Mouse (Mus musculus): ENCODE measurements around the gene Col9a2. TPM values are rescaled to one million over a fixed set of nuclear protein-coding genes. Genes with fewer than 3 reads are reported as not detected.

Col9a2 gene
- 5.8 and 7.2 TPM in 2 replicates for polyA plus RNA-seq (2012; rRNA removed)

- DNase-seq (ENCODE audit: extremely low spot score in 1 of 2, low spot score in 1 of 2) = no peak
Observed at GRCm38 (mm10) chr4:121039331-121040115, at the start of gene Col9a2. Col9a2 (plus strand) TSS chr4:121039385.

GRCm38 (mm10) chr4:120992284-120992683, 46.9 kb upstream of the Col9a2 start:
- DNase-seq (ENCODE audit: extremely low spot score in 1 of 2, low spot score in 1 of 2) = no peak

DNA sequence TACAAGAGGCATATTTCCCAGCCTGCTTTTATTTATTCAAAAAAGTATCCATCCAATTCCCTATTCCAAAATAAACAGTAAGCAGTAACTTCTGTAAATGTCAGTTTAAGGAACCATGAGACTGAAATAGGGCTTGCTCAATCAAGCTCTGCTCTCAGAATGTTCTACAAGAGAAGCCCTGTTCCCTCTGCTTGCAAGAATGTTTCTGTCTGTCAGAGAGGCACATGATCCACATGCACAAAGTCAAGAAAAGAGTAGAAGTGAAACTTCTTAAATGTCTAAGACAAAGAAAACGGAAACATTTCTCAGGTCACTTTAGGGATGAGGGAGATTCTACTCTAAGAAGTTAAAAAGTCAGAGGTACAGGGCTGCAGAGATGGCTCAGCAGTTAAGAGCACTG, 46.2 kb upstream of the Col9a2 start:
- DNase-seq (ENCODE audit: extremely low spot score in 1 of 2, low spot score in 1 of 2) = no peak

GRCm38 (mm10) chr4:120995911-120996310, 43.3 kb upstream of the Col9a2 start:
- DNase-seq (ENCODE audit: extremely low spot score in 1 of 2, low spot score in 1 of 2) = peak in 1 of 2 experiments; percentile 65

DNA sequence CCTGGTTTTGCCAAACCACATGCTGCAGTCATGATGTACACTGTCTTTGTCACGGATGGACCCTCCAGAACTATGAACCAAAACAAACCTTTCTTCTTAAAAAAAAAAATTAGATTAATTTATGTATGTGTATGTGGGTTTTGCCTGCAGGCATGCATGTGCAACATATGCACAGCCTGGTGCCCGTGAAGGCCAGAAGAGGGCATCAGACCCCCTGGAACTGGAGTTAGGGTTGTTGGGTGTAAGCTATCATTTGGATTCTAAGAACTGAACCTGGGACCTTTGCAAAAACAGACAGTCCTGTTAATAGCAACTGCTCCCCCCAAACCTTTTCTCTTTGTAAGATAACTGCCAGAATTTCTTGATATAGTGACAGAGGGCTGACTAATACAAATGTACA, 38.1 kb upstream of the Col9a2 start:
- no peak for DNase-seq (ENCODE audit: extremely low spot score in 1 of 2, low spot score in 1 of 2)

DNA sequence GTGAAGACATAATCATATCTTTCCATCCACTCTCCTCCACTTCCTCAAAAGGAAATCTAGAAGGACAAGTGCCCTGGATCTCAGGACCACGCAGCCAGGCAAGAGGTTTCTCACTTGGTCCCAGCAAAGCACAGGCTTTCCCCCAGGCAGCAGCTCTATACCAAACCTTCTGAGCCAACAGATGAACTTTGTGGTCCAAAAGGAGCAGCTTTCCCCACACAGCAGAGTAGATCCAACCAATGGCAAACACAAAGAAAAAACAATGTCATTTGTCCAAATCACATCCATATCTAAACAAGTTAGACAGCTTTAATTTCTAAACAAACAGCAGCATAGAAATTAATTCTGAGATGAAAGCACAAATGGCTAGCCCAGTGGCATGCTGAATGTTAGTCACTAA, 37.5 kb upstream of the Col9a2 start:
- no peak for DNase-seq (ENCODE audit: extremely low spot score in 1 of 2, low spot score in 1 of 2)

DNA sequence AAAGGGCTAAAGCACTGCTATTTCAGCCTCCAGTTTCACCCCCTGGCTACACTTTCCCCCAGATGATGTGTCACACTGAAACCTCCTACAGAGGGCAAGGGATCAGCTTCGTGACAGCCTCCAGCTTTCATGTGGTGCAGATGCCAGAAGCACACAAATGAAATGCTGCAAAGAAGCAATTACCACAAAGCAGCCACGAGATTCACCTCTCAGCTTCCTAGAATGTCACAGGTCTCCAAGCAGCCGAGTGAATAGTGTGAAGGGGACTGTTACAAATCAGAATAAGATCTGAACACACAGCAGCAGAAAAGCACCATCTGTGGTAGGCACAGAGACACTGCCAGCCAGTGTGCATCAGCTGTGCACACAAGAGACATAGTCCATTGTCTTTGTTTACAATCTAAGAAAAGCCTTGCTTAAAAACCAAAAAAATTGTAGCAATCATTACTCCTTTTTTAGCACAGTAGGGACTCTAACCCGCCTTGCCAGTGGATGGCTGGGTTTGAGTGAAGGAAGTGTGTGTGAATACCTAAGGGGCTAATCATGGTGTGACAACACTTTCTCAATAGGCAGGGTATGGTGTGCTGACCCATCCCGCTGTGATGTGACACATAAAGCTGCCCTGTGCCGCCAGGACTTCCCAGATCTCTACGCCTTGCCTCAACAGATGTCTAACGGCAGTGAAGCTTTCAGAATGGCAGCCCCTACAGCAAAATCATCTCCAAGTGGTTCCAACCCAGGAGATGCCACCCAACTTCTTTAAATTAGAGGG, 36.6 kb upstream of the Col9a2 start:
- DNase-seq (ENCODE audit: extremely low spot score in 1 of 2, low spot score in 1 of 2) = no peak

GRCm38 (mm10) chr4:121003611-121004091, 35.5 kb upstream of the Col9a2 start:
- DNase-seq (ENCODE audit: extremely low spot score in 1 of 2, low spot score in 1 of 2) = peak in 1 of 2 experiments; percentile 41

GRCm38 (mm10) chr4:121004679-121005078, 34.5 kb upstream of the Col9a2 start:
- no peak for DNase-seq (ENCODE audit: extremely low spot score in 1 of 2, low spot score in 1 of 2)

DNA sequence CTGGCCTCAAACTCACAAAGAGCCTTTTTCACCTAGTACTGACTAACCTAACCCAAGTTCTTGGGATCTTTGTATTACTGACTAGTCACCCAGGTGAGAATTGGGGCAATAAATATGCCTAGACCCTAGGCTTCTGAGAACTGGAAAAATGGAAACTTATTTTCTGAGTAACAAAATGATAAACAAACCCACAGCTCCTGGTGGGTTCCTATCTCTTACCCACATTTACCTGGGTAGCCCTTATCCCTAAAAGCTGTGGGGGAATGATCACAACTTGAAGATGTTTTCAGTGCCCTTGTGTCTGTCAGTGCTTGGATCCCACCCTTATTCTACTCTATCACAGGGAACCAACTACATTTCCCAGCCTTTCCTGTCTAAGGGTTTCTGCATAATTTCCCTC, 32.2 kb upstream of the Col9a2 start:
- no peak for DNase-seq (ENCODE audit: extremely low spot score in 1 of 2, low spot score in 1 of 2)

DNA sequence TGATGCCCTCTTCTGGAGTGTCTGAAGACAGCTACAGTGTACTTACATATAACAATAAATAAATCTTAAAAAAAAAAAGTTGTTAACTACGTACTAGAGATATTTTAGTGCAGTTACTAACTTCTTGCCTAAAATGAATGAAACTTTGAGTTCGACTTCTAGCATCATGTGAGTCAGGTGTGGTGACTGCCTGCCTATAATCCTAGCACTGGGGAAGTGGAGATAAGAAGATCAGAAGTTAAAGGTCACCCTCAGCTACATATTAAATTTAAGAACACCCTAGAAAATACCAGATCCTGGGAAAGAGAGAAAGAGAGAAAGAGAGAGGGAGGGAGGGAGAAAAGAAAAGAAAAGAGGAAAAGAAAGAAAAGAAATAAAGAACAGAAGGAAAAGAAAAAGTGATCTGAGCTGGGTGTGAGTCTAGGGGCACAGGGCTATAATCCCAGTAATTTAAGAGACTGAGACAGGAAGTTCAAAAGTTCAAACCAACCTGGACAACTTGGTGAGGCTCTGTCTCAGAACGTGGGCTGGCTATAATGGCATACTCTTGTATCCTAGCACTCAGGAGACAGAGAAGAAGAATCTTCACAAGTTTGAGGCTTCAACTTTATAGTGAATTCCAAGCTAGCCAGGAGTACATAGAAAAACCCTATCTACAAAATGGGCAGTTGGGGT, 31.0 kb upstream of the Col9a2 start:
- no peak for DNase-seq (ENCODE audit: extremely low spot score in 1 of 2, low spot score in 1 of 2)

- peak in 1 of 2 experiments; percentile 45 for DNase-seq (ENCODE audit: extremely low spot score in 1 of 2, low spot score in 1 of 2)
Observed at GRCm38 (mm10) chr4:121009151-121009550, 30.0 kb upstream of the Col9a2 start.

DNA sequence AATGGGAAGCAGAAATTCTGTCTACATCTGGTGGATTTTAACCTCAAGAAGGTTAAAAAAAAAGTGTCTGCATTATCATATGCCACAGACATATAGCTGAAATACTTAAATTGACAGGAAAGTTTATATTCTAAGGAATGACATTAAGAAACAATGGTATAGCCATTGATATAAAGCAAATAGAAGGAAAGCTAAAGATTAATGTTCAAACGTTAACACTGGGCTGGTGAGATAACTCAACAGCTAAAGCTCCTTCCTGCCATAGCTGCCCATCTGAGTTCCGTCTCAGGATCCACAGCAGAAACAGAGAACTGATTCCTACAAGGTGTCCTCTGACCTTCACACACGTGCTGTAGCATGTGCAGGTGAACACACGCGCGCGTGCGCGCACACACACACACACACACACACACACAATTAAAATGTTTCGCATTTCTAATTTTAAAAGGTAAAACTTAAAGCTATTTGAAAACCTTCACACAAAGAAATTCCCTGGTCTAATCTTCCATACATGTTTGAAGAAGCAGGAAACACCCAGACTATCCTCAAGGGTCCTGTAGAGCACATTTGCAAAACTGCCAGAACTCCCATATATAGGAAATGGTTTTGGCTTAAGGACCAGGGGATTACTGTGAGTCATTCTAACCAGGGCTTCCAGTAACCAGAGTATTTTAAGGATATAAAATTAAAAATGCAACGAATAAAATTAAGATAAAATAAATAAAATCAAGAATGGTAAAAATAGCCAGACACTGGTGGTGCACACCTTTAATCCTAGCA, 28.2 kb upstream of the Col9a2 start:
- DNase-seq (ENCODE audit: extremely low spot score in 1 of 2, low spot score in 1 of 2) = no peak

GRCm38 (mm10) chr4:121014594-121015267, 24.5 kb upstream of the Col9a2 start:
- DNase-seq (ENCODE audit: extremely low spot score in 1 of 2, low spot score in 1 of 2) = no peak

DNA sequence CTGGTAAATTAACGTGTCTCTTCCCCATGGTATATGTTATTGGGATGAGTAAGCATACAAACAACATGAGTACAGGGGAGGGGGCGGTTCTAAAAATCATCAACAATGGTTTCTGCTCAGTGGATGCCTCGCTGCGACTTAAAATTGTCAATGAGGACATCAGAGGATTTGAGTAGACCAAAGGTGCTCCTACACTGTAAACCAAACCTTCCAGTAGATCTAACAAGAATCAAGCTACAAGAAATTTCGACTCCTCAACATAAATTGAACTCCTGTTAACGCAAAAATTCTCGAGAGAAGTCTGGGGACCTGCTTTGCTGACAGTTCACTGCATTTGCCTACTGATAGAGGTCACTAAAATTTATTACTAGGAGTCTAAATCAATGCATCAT, 23.9 kb upstream of the Col9a2 start:
- DNase-seq (ENCODE audit: extremely low spot score in 1 of 2, low spot score in 1 of 2) = no peak

- DNase-seq (ENCODE audit: extremely low spot score in 1 of 2, low spot score in 1 of 2) = peak in 1 of 2 experiments; percentile 64
Observed at GRCm38 (mm10) chr4:121016021-121016898, 22.9 kb upstream of the Col9a2 start.

DNA sequence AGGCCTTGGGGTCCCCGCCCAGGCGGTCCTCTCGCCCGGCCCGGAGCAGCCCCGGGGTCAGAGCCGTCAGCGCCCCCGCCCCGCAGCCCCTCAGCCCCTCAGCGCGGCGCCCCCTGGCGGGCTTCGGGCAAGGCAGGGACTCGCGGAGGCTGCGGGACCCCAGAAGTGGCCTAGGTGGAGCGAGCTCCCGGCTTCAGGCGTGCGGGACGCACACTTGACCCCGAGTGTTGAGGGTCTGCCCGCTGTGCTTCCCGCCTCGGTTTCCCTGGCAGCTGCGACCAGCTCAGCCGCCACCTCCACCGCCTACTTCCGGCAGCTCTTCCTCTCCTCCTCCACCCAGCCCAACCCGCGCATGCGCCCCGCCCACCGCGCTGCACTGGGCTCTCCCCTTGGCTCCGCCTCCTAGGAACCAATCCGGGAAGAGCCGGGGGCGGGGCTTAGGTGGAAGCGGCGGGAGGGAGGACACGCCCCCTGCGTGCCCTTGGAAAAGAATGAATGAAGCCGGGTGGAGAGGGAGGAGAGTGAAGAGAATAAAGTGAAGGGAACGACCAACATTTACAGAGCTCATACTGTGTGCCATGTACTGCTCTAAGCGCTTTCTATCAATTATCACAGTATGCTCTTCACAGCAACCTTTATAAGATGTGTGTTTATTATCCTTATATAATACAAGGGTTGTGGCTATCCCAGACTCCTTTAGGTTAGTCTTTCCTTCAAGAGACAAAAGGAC, 22.1 kb upstream of the Col9a2 start, which contains the start of gene Smap2:
TSS of gene Smap2 (minus strand) at position 320 of the 730 bp plus-strand sequence.
- peak; percentile 94 to 99 for DNase-seq (ENCODE audit: extremely low spot score in 1 of 2, low spot score in 1 of 2)

DNA sequence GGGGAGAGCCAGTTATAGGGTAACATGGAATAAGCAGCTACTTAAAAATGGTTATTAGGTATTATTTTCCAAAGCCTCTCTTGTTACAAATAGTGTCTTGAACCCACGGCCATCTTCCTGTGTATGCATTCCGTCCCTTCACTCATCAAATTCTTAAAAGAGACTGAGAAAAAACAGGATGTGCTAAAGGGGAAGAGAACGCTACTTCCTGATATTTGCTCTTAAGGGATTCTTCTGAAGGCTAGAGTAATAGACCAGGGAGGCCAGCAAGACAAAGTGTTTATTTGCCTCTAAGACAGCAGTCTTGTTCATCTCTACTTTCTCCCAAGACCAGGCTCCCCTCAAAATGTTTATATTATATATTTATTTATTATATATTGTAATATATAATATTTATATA, 20.9 kb upstream of the Col9a2 start:
- DNase-seq (ENCODE audit: extremely low spot score in 1 of 2, low spot score in 1 of 2) = no peak

Data from frontal cortex, adult 2 months (tissue).